Mouse (Mus musculus) kidney, adult 2 months (tissue): Measurements from ENCODE around the gene Msi2. TPM values are rescaled to one million over a fixed set of nuclear protein-coding genes. Genes with fewer than 3 reads are reported as not detected.

Source experiments
- DNase-seq: peaks from one replicate; pipeline ENCODE4 v3.0.0; 2021
- H3K27ac ChIP-seq: fragments of 200-500 bp; 2 replicates; pipeline ENCODE4 v1.5.1; 2012; ENCODE audit warnings: low read depth, low read length, control low read depth, inconsistent platforms; ENCODE audit not compliant: insufficient read depth
- H3K27me3 ChIP-seq: fragments of 200-500 bp; replicated peaks from 2 replicates; pipeline ENCODE4 v1.6.1; 2012; ENCODE audit warnings: mild to moderate bottlenecking, moderate library complexity, low read length, inconsistent platforms; ENCODE audit not compliant: control insufficient read depth, insufficient read depth
- H3K36me3 ChIP-seq: fragments of 200-500 bp; 2 replicates; pipeline ENCODE4 v1.6.1; 2012; ENCODE audit warnings: mild to moderate bottlenecking, moderate library complexity, low read length, inconsistent platforms; ENCODE audit not compliant: control insufficient read depth, insufficient read depth
- H3K4me1 ChIP-seq: fragments of 200-500 bp; 2 replicates; pipeline ENCODE4 v1.6.1; 2011; ENCODE audit warnings: low read length; ENCODE audit not compliant: control insufficient read depth, insufficient read depth
- H3K4me3 ChIP-seq: fragments of 200-500 bp; 2 replicates; pipeline ENCODE4 v1.5.1; 2011; ENCODE audit warnings: mild to moderate bottlenecking, low read depth, low read length, control low read depth; ENCODE audit not compliant: insufficient read depth
- CTCF ChIP-seq: fragments of 200-500 bp; conservative IDR thresholded peaks from 2 replicates; pipeline ENCODE4 v1.5.1; 2011; ENCODE audit warnings: low read depth, mild to moderate bottlenecking, control low read depth, low read length, moderate library complexity, mixed read lengths; ENCODE audit not compliant: insufficient read depth, insufficient read length
- POLR2A ChIP-seq: fragments of 200-500 bp; IDR thresholded peaks from one replicate; pipeline ENCODE4 v1.6.1; 2011; ENCODE audit warnings: low read depth, low read length, control low read depth
- WGBS: fragments of 180-500 bp; shearing (Covaris S2); methylation state at CpG from one replicate; pipeline ENCODE4 v1.1.7; 2018; 5-methylcytosine and 5-hydroxymethylcytosine counted together
- polyA plus RNA-seq: library from polyadenylated mRNA; depleted of rRNA; stranded (reverse); fragments of >200 nt; gene quantifications from 2 replicates; pipeline ENCODE4 v1.2.3, GENCODE M21; 2012

Msi2 gene
- polyA plus RNA-seq, 1 experiment, result 43.5 TPM

DNA sequence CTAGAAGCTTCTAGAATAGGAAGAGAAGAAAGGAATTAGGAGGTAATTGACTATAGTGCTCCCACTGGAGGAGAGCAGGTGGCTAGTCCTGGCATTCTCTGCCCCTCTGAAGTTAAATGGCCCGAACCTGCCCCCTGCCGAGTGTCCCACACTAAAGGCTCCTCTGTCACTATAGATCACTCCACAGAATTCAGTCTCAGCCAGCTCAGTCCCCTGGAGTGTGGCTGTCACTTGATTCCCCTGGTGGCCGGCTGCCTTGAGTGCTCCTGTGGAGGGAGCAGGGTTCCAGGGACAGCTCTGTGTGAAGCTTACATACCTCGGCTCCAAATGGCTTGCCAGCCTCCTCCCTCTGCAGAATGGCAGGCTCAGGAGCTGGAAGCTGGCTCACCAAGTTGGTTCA is 391.3 kb downstream of the Msi2 start:
- no peak for DNase-seq
- Histone ChIP-seq H3K27ac (no peak overlapping the region), H3K4me1 (no peaks in the 10 kb centered on the region), H3K36me3 (no peaks in the 10 kb centered on the region), H3K27me3 (no peaks in the 10 kb centered on the region), H3K4me3 (no peak overlapping the region)
- TF ChIP-seq CTCF (no peak), POLR2A (no peak)
- WGBS, result 30% methylated on average over 4 of the region's 4 CpGs

DNA sequence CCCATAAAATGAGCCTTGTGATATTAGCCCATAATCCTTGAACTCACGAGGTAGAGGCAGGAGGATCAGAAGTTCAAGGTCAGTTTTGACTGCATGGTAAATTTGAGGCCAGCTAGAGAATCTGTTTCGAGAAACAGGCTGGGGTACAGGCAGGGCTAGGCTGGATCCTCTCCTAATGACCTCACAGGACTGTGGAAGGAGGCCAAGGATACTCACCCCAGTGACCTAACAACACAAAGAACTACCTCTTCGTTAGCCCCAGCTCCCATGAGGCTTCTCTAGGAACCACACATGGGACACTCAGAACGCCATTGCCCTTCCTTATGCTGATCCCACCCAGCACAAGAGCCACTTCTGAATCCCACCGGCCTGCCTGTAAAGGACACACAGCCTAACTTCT is 399.5 kb downstream of the Msi2 start:
- Histone ChIP-seq H3K27ac (no peak overlapping the region), H3K4me1 (no peaks in the 10 kb centered on the region), H3K4me3 (no peak overlapping the region), H3K27me3 (no peaks in the 10 kb centered on the region), H3K36me3 (no peaks in the 10 kb centered on the region)
- TF ChIP-seq POLR2A (no peak), CTCF (no peak)
- WGBS, result 63% methylated on average over 5 of the region's 5 CpGs
- no peak for DNase-seq

GRCm38 (mm10) chr11:88315393-88315792 is 402.9 kb downstream of the Msi2 start:
- WGBS, result 90% methylated on average over 5 of the region's 5 CpGs
- TF ChIP-seq POLR2A, result no peak
- TF ChIP-seq CTCF, result no peak
- Histone ChIP-seq H3K27me3 (no peaks in the 10 kb centered on the region), H3K27ac (no peak overlapping the region), H3K36me3 (no peaks in the 10 kb centered on the region), H3K4me1 (no peaks in the 10 kb centered on the region), H3K4me3 (no peak overlapping the region)
- no peak for DNase-seq

- Histone ChIP-seq H3K27me3 (no peaks in the 10 kb centered on the region), H3K4me3 (no peak overlapping the region), H3K27ac (no peak overlapping the region), H3K4me1 (no peaks in the 10 kb centered on the region), H3K36me3 (no peaks in the 10 kb centered on the region)
- DNase-seq, result no peak
- TF ChIP-seq CTCF, result no peak
- WGBS, result 68% methylated on average over 6 of the region's 6 CpGs
These were observed 403.8 kb downstream of the Msi2 start for GRCm38 (mm10) chr11:88314471-88314870.

GRCm38 (mm10) chr11:88313512-88313911 is 404.8 kb downstream of the Msi2 start:
- peak; percentile 53 for DNase-seq
- Histone ChIP-seq H3K27me3 (no peaks in the 10 kb centered on the region), H3K4me1 (no peaks in the 10 kb centered on the region), H3K4me3 (no peak overlapping the region), H3K36me3 (no peaks in the 10 kb centered on the region), H3K27ac (no peak overlapping the region)
- TF ChIP-seq CTCF (no peak), POLR2A (no peak)
- WGBS, result 29% methylated on average over 8 of the region's 8 CpGs

GRCm38 (mm10) chr11:88311606-88312005 is 406.7 kb downstream of the Msi2 start:
- TF ChIP-seq POLR2A, result no peak
- DNase-seq, result no peak
- no peak overlapping the region for H3K4me3 ChIP-seq
- no peaks in the 10 kb centered on the region for H3K36me3 ChIP-seq
- WGBS, result 88% methylated on average over 7 of the region's 7 CpGs
- no peak overlapping the region for H3K27ac ChIP-seq
- no peaks in the 10 kb centered on the region for H3K27me3 ChIP-seq
- H3K4me1 ChIP-seq, result no peaks in the 10 kb centered on the region

- Histone ChIP-seq H3K4me3 (no peak overlapping the region), H3K36me3 (no peaks in the 10 kb centered on the region), H3K27ac (no peak overlapping the region), H3K4me1 (no peaks in the 10 kb centered on the region), H3K27me3 (no peaks in the 10 kb centered on the region)
- 90% methylated on average over 6 of the region's 6 CpGs for WGBS
- TF ChIP-seq CTCF (no peak), POLR2A (no peak)
- no peak for DNase-seq
These were observed 407.5 kb downstream of the Msi2 start for GRCm38 (mm10) chr11:88310773-88311172.

GRCm38 (mm10) chr11:88309059-88309700 is 409.1 kb downstream of the Msi2 start:
- Histone ChIP-seq H3K27me3 (no peaks in the 10 kb centered on the region), H3K4me1 (no peaks in the 10 kb centered on the region), H3K27ac (no peak overlapping the region), H3K36me3 (no peaks in the 10 kb centered on the region), H3K4me3 (no peak overlapping the region)
- 60% methylated on average over 10 of the region's 10 CpGs for WGBS
- DNase-seq, result no peak
- TF ChIP-seq POLR2A (no peak), CTCF (no peak)
